Mouse (Mus musculus): ENCODE data around the gene Bbs9.

- TF ChIP-seq EP300 (optimal IDR thresholded peaks at IDR 0.05): no peak
- TF ChIP-seq CTCF (IDR thresholded peaks at IDR 0.05; ENCODE audit: low read depth): no peak
These were observed 370.5 kb downstream of the Bbs9 start for GRCm38 (mm10) chr9:22846048-22846447.
